In genomic region chr5:23923481-23924165, GRCm38 (mm10) we compare ENCODE assay signal across 10 mouse cellular contexts.
DNase-seq lines count a peak whose midpoint lies in the region; ATAC-seq and TF ChIP-seq lines count a peak whose summit lies in the region.
"Had no signal": no experiment of that assay in that cellular context is flagged by ENCODE, and none has a peak within 500 bp of the region (broad histone marks: within the 10 kb centered on the region; RNA-seq: fewer than 3 reads in every experiment).

No protein-coding gene starts in this region.

- intact Hi-C loops in heart, adult 2 months (cut with DNase I): loop anchor here (5.0 kb wide), 1 partner anchor 69 kb away; no protein-coding TSS in a partner anchor

- H3K9me3 ChIP-seq in heart, postnatal 0 days (replicated peaks; ENCODE audit: control insufficient read depth, low read length): no peaks in the 10 kb centered on the region
- H3K9me3 ChIP-seq: embryonic facial prominence, embryonic 13.5 days had no signal

- DNase-seq in heart, postnatal 0 days (ENCODE audit: low spot score): peak; percentile 9
- no peak for DNase-seq in heart, adult 2 months
- DNase-seq in spleen, postnatal 10 days (ENCODE audit: low spot score in 2 of 2): peak; percentile 68 to 70
- no peak for DNase-seq in cerebellum, adult 9-11 months
- no peak for DNase-seq in kidney, postnatal 36 days
- DNase-seq: gastrocnemius, adult 2 months; kidney, adult 18-20 months had no signal

- H3K27ac ChIP-seq in heart, postnatal 0 days (ENCODE audit: low read depth): peak overlapping the region; percentile 73
- no peak overlapping the region for H3K27ac ChIP-seq in heart, adult 2 months
- H3K27ac ChIP-seq in bone marrow, adult 2 months (ENCODE audit: control insufficient read depth, insufficient read depth, low read depth, low read length, poor library complexity): peak overlapping the region; percentile 90
- H3K27ac ChIP-seq: embryonic facial prominence, embryonic 13.5 days; gastrocnemius, adult 2 months had no signal

- no peak for TF ChIP-seq CTCF in heart, postnatal 0 days (IDR thresholded peaks at IDR 0.05; ENCODE audit: low read depth)
- TF ChIP-seq CTCF in heart, adult 2 months (IDR thresholded peaks at IDR 0.05): no peak
- no peak for TF ChIP-seq CTCF in bone marrow, adult 2 months (IDR thresholded peaks at IDR 0.05; ENCODE audit: control insufficient read depth, insufficient read depth, low read length)

- no peak for TF ChIP-seq EP300 in heart, postnatal 0 days (IDR thresholded peaks at IDR 0.05; ENCODE audit: low read depth)
- no peak for TF ChIP-seq EP300 in heart, adult 2 months (IDR thresholded peaks at IDR 0.05; ENCODE audit: insufficient read depth, low read depth, low read length)

- H3K4me3 ChIP-seq in heart, postnatal 0 days (ENCODE audit: low read depth, low read length): no peak overlapping the region
- H3K4me3 ChIP-seq in heart, adult 2 months: no peak overlapping the region
- no peak overlapping the region for H3K4me3 ChIP-seq in bone marrow, adult 2 months (replicated peaks; ENCODE audit: control insufficient read depth, low read depth, low read length)
- H3K4me3 ChIP-seq: embryonic facial prominence, embryonic 13.5 days; gastrocnemius, adult 2 months had no signal

- H3K79me2 ChIP-seq in heart, adult 2 months (replicated peaks; ENCODE audit: control insufficient read depth, insufficient read depth, low read length): no peaks in the 10 kb centered on the region

- 70% methylated on average over 12 of the region's 12 CpGs for WGBS in heart, postnatal 0 days
- 79% methylated on average over 12 of the region's 12 CpGs for WGBS in heart, adult 2 months
- WGBS in bone marrow, adult 2 months: 68% methylated on average over 12 of the region's 12 CpGs

- no peaks in the 10 kb centered on the region for H3K27me3 ChIP-seq in heart, postnatal 0 days (ENCODE audit: control insufficient read depth, insufficient read depth, low read length)
- no peaks in the 10 kb centered on the region for H3K27me3 ChIP-seq in heart, adult 2 months (ENCODE audit: control insufficient read depth, insufficient read depth, low read length)
- H3K27me3 ChIP-seq: embryonic facial prominence, embryonic 13.5 days had no signal

- H3K4me2 ChIP-seq in heart, postnatal 0 days (ENCODE audit: low read depth, low read length): no peak overlapping the region
- H3K4me2 ChIP-seq: embryonic facial prominence, embryonic 13.5 days had no signal

- H3K36me3 ChIP-seq in heart, postnatal 0 days (replicated peaks; ENCODE audit: control insufficient read depth, insufficient read depth, low read length): no peaks in the 10 kb centered on the region
- H3K36me3 ChIP-seq in heart, adult 2 months (ENCODE audit: control insufficient read depth, insufficient read depth, low read length): no peaks in the 10 kb centered on the region
- H3K36me3 ChIP-seq: embryonic facial prominence, embryonic 13.5 days had no signal

- no peak for ATAC-seq in heart, postnatal 0 days (ENCODE audit: insufficient read depth, low read depth)
- peak; percentile 79 for ATAC-seq in erythroid progenitor cell, adult 5-6 weeks (replicated peaks; ENCODE audit: low FRiP score, poor library complexity, severe bottlenecking)

- H3K4me1 ChIP-seq in heart, postnatal 0 days (ENCODE audit: control insufficient read depth, insufficient read depth): peaks cover 27% of the 10 kb centered on the region
- peaks cover 6% of the 10 kb centered on the region; the same call in 1 of the 2 replicates for H3K4me1 ChIP-seq in heart, adult 2 months (ENCODE audit: control insufficient read depth, insufficient read depth, low read length)
- H3K4me1 ChIP-seq in bone marrow, adult 2 months (ENCODE audit: control insufficient read depth, insufficient read depth, low read length): peaks cover 1% of the 10 kb centered on the region; the same call in 1 of the 2 replicates
- H3K4me1 ChIP-seq: embryonic facial prominence, embryonic 13.5 days had no signal

- no peak overlapping the region for H3K9ac ChIP-seq in heart, postnatal 0 days (replicated peaks; ENCODE audit: low read depth, low read length)
- no peak overlapping the region for H3K9ac ChIP-seq in heart, adult 2 months (ENCODE audit: low read depth, low read length)
- H3K9ac ChIP-seq: embryonic facial prominence, embryonic 13.5 days had no signal

- TF ChIP-seq POLR2A in heart, adult 2 months (IDR thresholded peaks at IDR 0.05; ENCODE audit: insufficient read depth, low read depth, low read length): no peak
- no peak for TF ChIP-seq POLR2A in bone marrow, adult 2 months (IDR thresholded peaks at IDR 0.05; ENCODE audit: borderline replicate concordance, control insufficient read depth, low read depth, low read length)

Comparison
In these comparisons a context has a peak if more than half of its experiments do, and no peak if none do; other contexts are left out.
1. DNase-seq: peak in heart, postnatal 0 days (single experiment) and spleen, postnatal 10 days (2 of 2); none in heart, adult 2 months (0 of 2), cerebellum, adult 9-11 months (single experiment) and kidney, postnatal 36 days (0 of 2).